Mouse (Mus musculus) spleen, adult 10 weeks (tissue): ENCODE results near the gene Rpp30. TPM values are rescaled to one million over a fixed set of nuclear protein-coding genes. Genes with fewer than 3 reads are reported as not detected.

Experiments
- polyA plus RNA-seq: library from polyadenylated mRNA; stranded (reverse); fragments of 350-450 nt; fragmentation: Illumina TruSeq; extraction: RNeasy Lipid Tissue Mini Kit (QIAGEN cat#74804); gene quantifications from one replicate; pipeline ENCODE4 v1.2.3, GENCODE M21; 2015; ENCODE audit warnings: low replicate concordance; ENCODE audit not compliant: insufficient read depth

Gene Rpp30
- 38.6 TPM for polyA plus RNA-seq

DNA sequence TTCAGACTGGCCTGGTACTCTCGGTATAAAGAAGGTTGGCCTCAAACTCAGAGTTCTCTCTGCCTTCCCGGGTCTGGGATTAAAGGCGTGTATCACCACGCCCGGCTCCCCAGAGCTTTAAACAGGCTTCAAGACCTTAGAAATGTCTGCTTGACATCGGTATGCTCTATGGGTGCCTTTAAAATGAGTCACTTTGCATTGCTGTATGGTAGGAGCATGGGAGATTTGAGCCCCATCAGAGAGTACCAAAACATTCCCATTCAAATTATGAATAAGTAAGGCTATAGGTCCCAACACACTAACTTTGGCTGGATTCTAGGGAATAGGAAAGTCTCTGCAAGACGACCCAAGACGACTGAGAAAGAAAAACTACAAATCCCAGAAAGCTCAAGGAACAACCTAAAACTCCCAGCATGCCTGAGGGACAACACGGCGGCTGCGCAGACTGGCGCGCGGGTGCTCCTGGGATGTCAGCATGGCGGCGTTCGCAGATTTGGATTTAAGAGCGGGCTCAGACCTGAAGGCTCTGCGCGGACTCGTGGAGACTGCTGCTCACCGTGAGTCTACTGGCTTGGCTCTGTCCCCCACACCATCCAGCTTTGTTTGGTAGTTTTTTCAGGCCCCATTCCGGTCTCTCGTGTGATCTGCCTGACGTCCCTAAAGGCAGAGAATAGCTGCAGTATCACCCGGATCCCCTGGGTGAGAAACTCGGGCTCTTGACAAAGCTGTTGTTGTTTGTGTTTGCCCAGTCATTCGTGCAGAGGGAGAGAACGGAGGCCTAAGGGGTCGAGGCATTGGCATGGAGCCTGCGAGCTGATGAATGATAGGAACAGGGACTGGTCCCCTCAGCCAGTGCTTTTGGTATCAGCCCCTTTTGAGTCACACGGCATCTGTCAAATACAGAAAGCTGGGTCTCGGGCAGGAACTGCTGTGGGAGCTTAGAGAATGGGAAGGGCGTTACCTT lies at the start of gene Rpp30:
Gene Rpp30, plus strand, starts transcription at position 455 of the 964 bp plus-strand sequence.

GRCm38 (mm10) chr19:36057231-36057811 lies 26.2 kb upstream of the Rpp30 start, which contains the start of gene Htr7:
Htr7 (minus strand) TSS chr19:36057507.

DNA sequence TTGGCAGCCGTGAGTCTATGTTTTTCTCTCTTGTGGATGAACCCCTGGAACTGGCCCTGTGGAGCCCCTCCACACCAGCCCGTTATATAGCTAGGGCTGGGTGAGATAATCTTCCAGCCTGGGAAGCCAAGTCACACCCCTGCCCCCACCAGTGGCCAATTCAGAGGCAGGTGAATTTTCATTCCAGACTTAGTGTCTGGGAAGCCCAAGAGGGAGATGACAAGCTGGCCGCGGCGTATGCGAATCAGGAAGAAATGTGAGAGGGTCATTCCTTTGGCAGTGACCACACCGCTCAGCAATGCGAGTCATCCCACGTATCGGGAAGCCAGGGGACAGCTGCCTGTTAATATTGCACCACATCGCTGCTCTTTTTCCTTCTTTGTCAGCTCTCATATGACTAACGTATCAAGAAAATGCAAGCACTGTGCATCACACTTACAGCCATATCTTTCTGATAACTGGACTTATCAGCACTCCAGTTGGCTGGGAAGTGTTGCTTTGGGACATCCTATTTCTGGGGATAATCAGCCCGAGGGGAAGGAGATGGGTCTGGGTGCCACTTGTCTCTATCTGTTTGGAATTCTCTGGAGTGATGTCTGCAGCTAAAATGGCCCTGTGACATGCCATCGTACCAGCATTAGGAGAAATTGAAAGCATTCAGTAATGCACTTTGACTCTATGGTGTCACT lies 36.4 kb downstream of the Rpp30 start, which contains the start of gene Ankrd1:
Gene Ankrd1, minus strand, starts transcription at position 317 of the 689 bp plus-strand sequence.

Other genes starting within 250 kb of the Rpp30 start
- gene Htr7, start 26.2 kb upstream of the Rpp30 start, polyA plus RNA-seq, result 2.5 TPM
- gene Ankrd1, start 36.4 kb downstream of the Rpp30 start, polyA plus RNA-seq, result not detected